Mouse (Mus musculus): ENCODE data around the gene B3gat2. TPM values are rescaled to one million over a fixed set of nuclear protein-coding genes. Genes with fewer than 3 reads are reported as not detected.

Gene B3gat2
- polyA plus RNA-seq, 1 experiment from 2014 or later: 0.23 TPM

GRCm38 (mm10) chr1:23845007-23845406 lies 83.5 kb downstream of the B3gat2 start:
- Histone ChIP-seq H3K4me1 (no peaks in the 10 kb centered on the region), H3K36me3 (peaks cover 52% of the 10 kb centered on the region), H3K27me3 (ENCODE audit: low read depth, poor library complexity, severe bottlenecking) (no peaks in the 10 kb centered on the region), H3K9me3 (replicated peaks) (no peaks in the 10 kb centered on the region), H3K4me3 (no peak overlapping the region), H3K27ac (no peak overlapping the region)
- no peak for DNase-seq (ENCODE audit: low spot score)
- 95% methylated on average over 10 of the region's 10 CpGs for WGBS

GRCm38 (mm10) chr1:23846044-23846680 lies 84.6 kb downstream of the B3gat2 start:
- Histone ChIP-seq H3K27me3 (ENCODE audit: low read depth, poor library complexity, severe bottlenecking) (no peaks in the 10 kb centered on the region), H3K27ac (no peak overlapping the region), H3K4me3 (no peak overlapping the region), H3K36me3 (peaks cover 52% of the 10 kb centered on the region), H3K9me3 (replicated peaks) (no peaks in the 10 kb centered on the region), H3K4me1 (no peaks in the 10 kb centered on the region)
- WGBS: 89% methylated on average over 10 of the region's 10 CpGs
- no peak for DNase-seq (ENCODE audit: low spot score)

GRCm38 (mm10) chr1:23855623-23856022 lies 94.1 kb downstream of the B3gat2 start:
- no peaks in the 10 kb centered on the region for H3K27me3 ChIP-seq (ENCODE audit: low read depth, poor library complexity, severe bottlenecking)
- H3K27ac ChIP-seq: no peak overlapping the region
- H3K9me3 ChIP-seq (replicated peaks): no peaks in the 10 kb centered on the region
- DNase-seq (ENCODE audit: low spot score): no peak
- H3K4me1 ChIP-seq: no peaks in the 10 kb centered on the region
- peaks cover 28% of the 10 kb centered on the region for H3K36me3 ChIP-seq
- WGBS: 88% methylated on average over 3 of the region's 3 CpGs
- H3K4me3 ChIP-seq: no peak overlapping the region

DNA sequence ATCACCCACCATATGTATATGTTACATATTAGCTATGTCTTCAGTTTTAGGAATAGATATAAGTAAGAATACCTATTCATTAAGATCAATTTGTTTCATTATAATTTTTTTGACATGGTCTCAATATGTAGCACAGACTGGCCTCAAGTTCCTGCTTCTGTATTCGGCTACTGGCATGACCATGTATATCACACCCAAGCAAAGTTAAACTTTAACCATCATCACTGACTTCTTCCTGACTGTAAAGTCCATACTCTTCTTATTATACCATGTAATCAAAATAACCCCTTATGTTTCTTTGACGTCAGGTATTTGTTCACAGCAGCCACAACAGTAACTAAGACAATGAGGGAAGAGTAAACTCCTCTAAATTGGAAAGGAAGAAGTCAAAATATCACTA lies 99.4 kb downstream of the B3gat2 start:
- DNase-seq (ENCODE audit: low spot score): no peak
- H3K4me3 ChIP-seq: no peak overlapping the region
- WGBS: 92% methylated on average over 2 of the region's 2 CpGs
- H3K36me3 ChIP-seq: peaks cover 24% of the 10 kb centered on the region
- H3K27ac ChIP-seq: no peak overlapping the region
- H3K27me3 ChIP-seq (ENCODE audit: low read depth, poor library complexity, severe bottlenecking): no peaks in the 10 kb centered on the region
- no peaks in the 10 kb centered on the region for H3K4me1 ChIP-seq
- H3K9me3 ChIP-seq (replicated peaks): no peaks in the 10 kb centered on the region

DNA sequence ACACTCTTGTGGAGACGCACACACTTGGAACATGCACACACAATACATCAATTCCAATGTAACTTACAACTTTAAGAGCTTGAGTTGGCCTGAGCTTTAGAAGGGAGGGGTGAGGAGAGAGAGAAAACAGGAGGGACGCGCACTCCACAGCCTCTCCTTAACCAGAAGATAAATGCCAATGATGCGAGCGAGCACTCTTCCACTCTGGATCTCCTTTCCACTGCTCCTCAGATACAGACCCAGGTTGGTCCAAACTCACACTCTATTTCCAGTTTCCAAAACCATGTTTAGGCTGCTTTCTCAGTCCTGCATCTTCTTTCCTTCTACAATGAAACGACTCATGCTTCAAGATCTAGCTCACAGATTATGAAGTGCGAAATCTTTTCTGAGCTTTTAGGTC lies 104.0 kb downstream of the B3gat2 start:
- no peak overlapping the region for H3K4me3 ChIP-seq
- no peak for DNase-seq (ENCODE audit: low spot score)
- no peaks in the 10 kb centered on the region for H3K27me3 ChIP-seq (ENCODE audit: low read depth, poor library complexity, severe bottlenecking)
- H3K4me1 ChIP-seq: no peaks in the 10 kb centered on the region
- H3K36me3 ChIP-seq: peaks cover 8% of the 10 kb centered on the region; the same call in 1 of the 2 replicates
- no peaks in the 10 kb centered on the region for H3K9me3 ChIP-seq (replicated peaks)
- no peak overlapping the region for H3K27ac ChIP-seq
- WGBS: 96% methylated on average over 7 of the region's 7 CpGs

- no peak for DNase-seq (ENCODE audit: low spot score)
- H3K27me3 ChIP-seq (ENCODE audit: low read depth, poor library complexity, severe bottlenecking): no peaks in the 10 kb centered on the region
- H3K27ac ChIP-seq: no peak overlapping the region
- H3K36me3 ChIP-seq: peaks cover 8% of the 10 kb centered on the region; the same call in 1 of the 2 replicates
- H3K4me3 ChIP-seq: no peak overlapping the region
- H3K9me3 ChIP-seq (replicated peaks): no peaks in the 10 kb centered on the region
- WGBS: 85% methylated on average over 2 of the region's 2 CpGs
- H3K4me1 ChIP-seq: no peaks in the 10 kb centered on the region
Measured at GRCm38 (mm10) chr1:23867350-23867862, 105.9 kb downstream of the B3gat2 start.

DNA sequence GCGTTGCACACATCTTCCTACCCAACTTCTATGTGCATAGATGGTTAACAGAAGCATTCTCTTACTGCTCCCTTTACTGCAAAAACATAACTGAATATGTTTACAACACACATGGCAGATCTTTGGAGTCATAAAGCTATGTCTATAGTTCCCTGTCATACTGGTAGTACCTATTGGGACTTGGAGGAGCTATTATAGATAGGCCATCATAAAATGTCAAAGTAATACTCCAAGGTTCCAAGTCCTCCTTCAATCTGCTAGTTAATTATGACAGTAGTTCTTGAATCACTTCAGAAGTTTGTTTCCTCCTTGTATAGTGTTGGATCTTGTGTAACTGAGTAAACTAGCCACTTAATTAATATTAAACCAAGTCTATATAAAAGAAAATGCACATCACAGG lies 110.6 kb downstream of the B3gat2 start:
- Histone ChIP-seq H3K9me3 (replicated peaks) (no peaks in the 10 kb centered on the region), H3K27me3 (ENCODE audit: low read depth, poor library complexity, severe bottlenecking) (no peaks in the 10 kb centered on the region), H3K4me3 (no peak overlapping the region), H3K36me3 (peaks cover 20% of the 10 kb centered on the region), H3K4me1 (no peaks in the 10 kb centered on the region), H3K27ac (no peak overlapping the region)
- 100% methylated on average over 1 of the region's 1 CpGs for WGBS
- DNase-seq (ENCODE audit: low spot score): no peak

GRCm38 (mm10) chr1:23882681-23883080 lies 121.1 kb downstream of the B3gat2 start:
- Histone ChIP-seq H3K4me3 (no peak overlapping the region), H3K36me3 (no peaks in the 10 kb centered on the region), H3K27ac (no peak overlapping the region), H3K4me1 (no peaks in the 10 kb centered on the region), H3K9me3 (replicated peaks) (no peaks in the 10 kb centered on the region), H3K27me3 (ENCODE audit: low read depth, poor library complexity, severe bottlenecking) (no peaks in the 10 kb centered on the region)
- 91% methylated on average over 1 of the region's 1 CpGs for WGBS
- no peak for DNase-seq (ENCODE audit: low spot score)

DNA sequence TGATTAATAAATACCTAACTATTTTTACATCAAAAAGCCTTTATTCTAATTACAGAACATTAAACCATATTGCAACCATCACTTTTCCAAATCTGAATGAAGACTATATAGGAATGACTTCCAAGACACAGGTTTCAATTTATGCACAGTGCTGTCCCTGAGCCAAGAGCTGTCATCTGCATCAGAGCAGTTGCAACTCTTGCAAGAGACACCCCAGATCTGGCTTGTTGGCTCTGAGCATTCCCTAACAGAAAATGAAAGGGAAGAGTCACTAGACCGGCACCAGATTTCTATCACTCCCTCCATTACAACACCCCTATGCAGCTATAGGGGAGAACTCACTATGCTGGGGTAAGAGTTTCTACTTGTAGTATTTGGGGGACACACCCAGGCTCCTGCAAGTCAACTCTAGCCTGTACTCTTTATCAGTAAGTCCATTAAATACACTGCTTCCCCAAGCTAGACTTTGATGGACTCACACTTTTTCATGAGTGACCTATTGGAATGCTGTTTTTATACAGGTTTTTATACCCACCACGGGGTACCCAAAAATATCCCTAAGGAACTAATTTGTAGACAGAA lies 122.6 kb downstream of the B3gat2 start:
- no peak for DNase-seq (ENCODE audit: low spot score)
- H3K36me3 ChIP-seq: no peaks in the 10 kb centered on the region
- no peaks in the 10 kb centered on the region for H3K9me3 ChIP-seq (replicated peaks)
- H3K27ac ChIP-seq: no peak overlapping the region
- no peaks in the 10 kb centered on the region for H3K4me1 ChIP-seq
- 90% methylated on average over 2 of the region's 2 CpGs for WGBS
- H3K4me3 ChIP-seq: no peak overlapping the region
- H3K27me3 ChIP-seq (ENCODE audit: low read depth, poor library complexity, severe bottlenecking): no peaks in the 10 kb centered on the region

- no peak overlapping the region for H3K27ac ChIP-seq
- WGBS: 96% methylated on average over 7 of the region's 7 CpGs
- no peak overlapping the region for H3K4me3 ChIP-seq
- H3K36me3 ChIP-seq: no peaks in the 10 kb centered on the region
- no peak for DNase-seq (ENCODE audit: low spot score)
- H3K4me1 ChIP-seq: no peaks in the 10 kb centered on the region
- no peaks in the 10 kb centered on the region for H3K9me3 ChIP-seq (replicated peaks)
- no peaks in the 10 kb centered on the region for H3K27me3 ChIP-seq (ENCODE audit: low read depth, poor library complexity, severe bottlenecking)
Measured at GRCm38 (mm10) chr1:23884914-23885313, 123.4 kb downstream of the B3gat2 start.

DNA sequence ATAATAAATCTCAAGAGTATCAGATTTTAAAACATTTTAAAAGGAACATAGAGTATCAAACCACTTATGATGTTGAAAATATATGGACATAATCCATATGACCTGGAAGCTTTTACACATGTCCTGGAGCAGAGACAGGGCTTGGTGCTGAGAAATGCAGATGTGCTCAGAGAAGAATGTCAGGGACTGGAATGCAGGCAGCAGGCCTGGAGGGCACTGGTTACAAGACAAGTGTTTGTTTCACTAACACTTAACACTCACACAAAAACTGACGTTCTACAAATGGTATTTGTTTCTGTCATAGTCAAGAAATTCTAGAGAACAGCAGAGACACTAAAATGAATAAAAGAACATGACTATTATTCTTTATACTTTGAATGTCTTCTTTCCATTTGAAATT lies 130.5 kb downstream of the B3gat2 start:
- Histone ChIP-seq H3K27me3 (ENCODE audit: low read depth, poor library complexity, severe bottlenecking) (no peaks in the 10 kb centered on the region), H3K4me1 (no peaks in the 10 kb centered on the region), H3K27ac (no peak overlapping the region), H3K4me3 (no peak overlapping the region), H3K9me3 (replicated peaks) (no peaks in the 10 kb centered on the region), H3K36me3 (no peaks in the 10 kb centered on the region)
- DNase-seq (ENCODE audit: low spot score): no peak
- WGBS: 58% methylated on average over 1 of the region's 1 CpGs
